Mouse (Mus musculus): ENCODE measurements around the gene Pdzd3.

Pdzd3 gene

GRCm38 (mm10) chr9:44250445-44250844 lies 826 bp downstream of the Pdzd3 start:
- no peak for DNase-seq (ENCODE audit: low spot score in 2 of 2)

GRCm38 (mm10) chr9:44249181-44250146 lies 1.8 kb downstream of the Pdzd3 start:
- DNase-seq (ENCODE audit: low spot score in 2 of 2), result peak; percentile 25 to 45

GRCm38 (mm10) chr9:44247907-44248306 lies 3.4 kb downstream of the Pdzd3 start:
- DNase-seq (ENCODE audit: low spot score in 2 of 2), result no peak

GRCm38 (mm10) chr9:44243621-44244020 lies 7.7 kb downstream of the Pdzd3 start:
- DNase-seq (ENCODE audit: low spot score in 2 of 2), result no peak

GRCm38 (mm10) chr9:44241418-44241817 lies 9.9 kb downstream of the Pdzd3 start:
- no peak for DNase-seq (ENCODE audit: low spot score in 2 of 2)

- no peak for DNase-seq (ENCODE audit: low spot score in 2 of 2)
Measured at GRCm38 (mm10) chr9:44240911-44241310, 10.4 kb downstream of the Pdzd3 start.

- DNase-seq (ENCODE audit: low spot score in 2 of 2), result no peak
Measured at GRCm38 (mm10) chr9:44240399-44240798, 10.9 kb downstream of the Pdzd3 start, which contains the start of gene Ccdc153. TSS of gene Ccdc153 (plus strand) at chr9:44240676.

GRCm38 (mm10) chr9:44239447-44239846 lies 11.8 kb downstream of the Pdzd3 start:
- no peak for DNase-seq (ENCODE audit: low spot score in 2 of 2)

GRCm38 (mm10) chr9:44238501-44239190 lies 12.6 kb downstream of the Pdzd3 start:
- no peak for DNase-seq (ENCODE audit: low spot score in 2 of 2)

- DNase-seq (ENCODE audit: low spot score in 2 of 2), result no peak
Measured at GRCm38 (mm10) chr9:44237128-44237527, 14.1 kb downstream of the Pdzd3 start.

GRCm38 (mm10) chr9:44236601-44237000 lies 14.7 kb downstream of the Pdzd3 start:
- no peak for DNase-seq (ENCODE audit: low spot score in 2 of 2)

GRCm38 (mm10) chr9:44234479-44235427 lies 16.5 kb downstream of the Pdzd3 start:
- peak in 1 of 2 experiments; percentile 37 for DNase-seq (ENCODE audit: low spot score in 2 of 2)

- peak; percentile 95 to 98 for DNase-seq (ENCODE audit: low spot score in 2 of 2)
Measured at GRCm38 (mm10) chr9:44233802-44234478, 17.3 kb downstream of the Pdzd3 start, which contains the start of gene Cbl. TSS of gene Cbl (minus strand) at chr9:44234049.

GRCm38 (mm10) chr9:44233021-44233801 lies 18.1 kb downstream of the Pdzd3 start:
- peak in 1 of 2 experiments; percentile 25 for DNase-seq (ENCODE audit: low spot score in 2 of 2)

- DNase-seq (ENCODE audit: low spot score in 2 of 2), result no peak
Measured at GRCm38 (mm10) chr9:44231609-44232008, 19.7 kb downstream of the Pdzd3 start.

- no peak for DNase-seq (ENCODE audit: low spot score in 2 of 2)
Measured at GRCm38 (mm10) chr9:44225993-44226392, 25.3 kb downstream of the Pdzd3 start.

- DNase-seq (ENCODE audit: low spot score in 2 of 2), result no peak
Measured at GRCm38 (mm10) chr9:44213538-44213937, 37.7 kb downstream of the Pdzd3 start.

GRCm38 (mm10) chr9:44212406-44212805 lies 38.9 kb downstream of the Pdzd3 start:
- no peak for DNase-seq (ENCODE audit: low spot score in 2 of 2)

GRCm38 (mm10) chr9:44209416-44209815 lies 41.9 kb downstream of the Pdzd3 start:
- DNase-seq (ENCODE audit: low spot score in 2 of 2), result no peak

GRCm38 (mm10) chr9:44207840-44208239 lies 43.4 kb downstream of the Pdzd3 start:
- no peak for DNase-seq (ENCODE audit: low spot score in 2 of 2)
